Comparison of ENCODE assay signal across 9 mouse cellular contexts in genomic region chr8:92360083-92360861, GRCm38 (mm10). TPM values are rescaled to one million over a fixed set of nuclear protein-coding genes. Genes with fewer than 3 reads are reported as not detected.
DNase-seq lines count a peak whose midpoint lies in the region; ATAC-seq lines count a peak whose summit lies in the region.
"Had no signal": no experiment of that assay in that cellular context is flagged by ENCODE, and none has a peak within 500 bp of the region (broad histone marks: within the 10 kb centered on the region; RNA-seq: fewer than 3 reads in every experiment).

No protein-coding gene starts in this region.

- H3K4me2 ChIP-seq in embryonic facial prominence, embryonic 12.5 days (replicated peaks) = peak overlapping the region; percentile 66
- peak overlapping the region; percentile 82 for H3K4me2 ChIP-seq in hindbrain, embryonic 16.5 days (ENCODE audit: low read length)

- under 1% methylated on average over 60 of the region's 77 CpGs for WGBS in embryonic facial prominence, embryonic 12.5 days
- WGBS in hindbrain, embryonic 16.5 days = 1% methylated on average over 52 of the region's 77 CpGs

- peak overlapping the region; percentile 83 for H3K4me3 ChIP-seq in megakaryocyte, embryonic 14.5 days (replicated peaks)
- H3K4me3 ChIP-seq in embryonic facial prominence, embryonic 12.5 days = peak overlapping the region; percentile 62
- H3K4me3 ChIP-seq in hindbrain, embryonic 16.5 days (ENCODE audit: low read length) = peak overlapping the region; percentile 68

- peak; percentile 12 for DNase-seq in lung, postnatal 14 days
- peak; percentile 15 for DNase-seq in yolk sac, embryonic 10.5 days (ENCODE audit: low spot score)
- no peak for DNase-seq in urinary bladder, adult 2 months (ENCODE audit: low spot score)
- DNase-seq in cerebellum, adult 9-10 months = no peak

- peak overlapping the region; percentile 95 for H3K27ac ChIP-seq in embryonic facial prominence, embryonic 12.5 days
- peak overlapping the region; percentile 44; the same call in 1 of the 2 replicates for H3K27ac ChIP-seq in hindbrain, embryonic 16.5 days (ENCODE audit: low read depth, low read length)
- H3K27ac ChIP-seq: macrophage had no signal

- H3K36me3 ChIP-seq in megakaryocyte, embryonic 14.5 days (replicated peaks; ENCODE audit: low read length) = no peaks in the 10 kb centered on the region
- 0 out of 2 replicates have a peak, but pooled peaks cover 3% of the 10 kb centered on the region for H3K36me3 ChIP-seq in embryonic facial prominence, embryonic 12.5 days
- H3K36me3 ChIP-seq in hindbrain, embryonic 16.5 days (ENCODE audit: control insufficient read depth, insufficient read depth, low read length) = no peaks in the 10 kb centered on the region

- no peak for ATAC-seq in megakaryocyte, adult 5-6 weeks (ENCODE audit: poor library complexity, severe bottlenecking)
- ATAC-seq in embryonic facial prominence, embryonic 12.5 days (ENCODE audit: insufficient number of reproducible peaks, insufficient read depth, low FRiP score, low TSS enrichment) = no peak
- ATAC-seq in hindbrain, embryonic 16.5 days = no peak

- H3K9ac ChIP-seq in embryonic facial prominence, embryonic 12.5 days = peak overlapping the region; percentile 91
- peak overlapping the region; percentile 82 for H3K9ac ChIP-seq in hindbrain, embryonic 16.5 days (ENCODE audit: low read depth, low read length)

- peaks cover 88% of the 10 kb centered on the region for H3K27me3 ChIP-seq in megakaryocyte, embryonic 14.5 days (replicated peaks)
- peaks cover 38% of the 10 kb centered on the region for H3K27me3 ChIP-seq in embryonic facial prominence, embryonic 12.5 days
- H3K27me3 ChIP-seq in hindbrain, embryonic 16.5 days (replicated peaks; ENCODE audit: control insufficient read depth, insufficient read depth, low read length) = peaks cover 15% of the 10 kb centered on the region

- peaks cover 73% of the 10 kb centered on the region for H3K4me1 ChIP-seq in megakaryocyte, embryonic 14.5 days
- peaks cover 31% of the 10 kb centered on the region; the same call in 1 of the 2 replicates for H3K4me1 ChIP-seq in embryonic facial prominence, embryonic 12.5 days
- H3K4me1 ChIP-seq in hindbrain, embryonic 16.5 days (ENCODE audit: control insufficient read depth, insufficient read depth, low read depth, low read length) = peaks cover 13% of the 10 kb centered on the region

- no peaks in the 10 kb centered on the region for H3K9me3 ChIP-seq in megakaryocyte, embryonic 14.5 days
- H3K9me3 ChIP-seq in embryonic facial prominence, embryonic 12.5 days = no peaks in the 10 kb centered on the region
- H3K9me3 ChIP-seq in hindbrain, embryonic 16.5 days (ENCODE audit: control insufficient read depth, low read length) = no peaks in the 10 kb centered on the region

RNA-seq across cellular contexts. Expression of gene Irx5, which starts 2.8 kb away (rescaled TPM):
- polyA plus RNA-seq in megakaryocyte, embryonic 14.5 days (2012; ENCODE audit: insufficient read depth, low replicate concordance) = not detected in 2 replicates
- total RNA-seq in megakaryocyte, adult 5-6 weeks (2015) = 0.07 and 0.09 TPM in 2 replicates
- not detected in 2 replicates for total RNA-seq in megakaryocyte, adult 5-6 weeks (2017)
- polyA plus RNA-seq in embryonic facial prominence, embryonic 12.5 days (2016; fragmentation: Nextera tagmentation; extraction: Ambion mirVana) = 27.2 and 33.6 TPM in 2 replicates
- 8.0 and 9.4 TPM in 2 replicates for polyA plus RNA-seq in hindbrain, embryonic 16.5 days (2015; fragmentation: Nextera tagmentation; extraction: Ambion mirVana)
- 0.14 and 0.19 TPM in 2 replicates for polyA plus RNA-seq in urinary bladder, adult 2 months (2012; rRNA removed)
- polyA plus RNA-seq: macrophage had no signal

Comparison
In these comparisons a context has a peak if more than half of its experiments do, and no peak if none do; other contexts are left out.
1. DNase-seq: peak in lung, postnatal 14 days (single experiment) and yolk sac, embryonic 10.5 days (single experiment); none in urinary bladder, adult 2 months (single experiment) and cerebellum, adult 9-10 months (single experiment).
2. Peak in every context shown above with its lines, with median percentiles within 50 percentile points of each other: H3K4me3 ChIP-seq.